Mouse (Mus musculus): ENCODE results near the gene Rnf180. TPM values are rescaled to one million over a fixed set of nuclear protein-coding genes. Genes with fewer than 3 reads are reported as not detected.

The Rnf180 gene
- total and polyA plus RNA-seq, 3 experiments, result 0.23 to 0.84 TPM; not detected in 1

GRCm38 (mm10) chr13:105203851-105204250, 90.8 kb downstream of the Rnf180 start:
- Histone ChIP-seq H3K27ac (ENCODE audit: control insufficient read depth, low read depth, low read length) (no peak overlapping the region), H3K79me2 (ENCODE audit: control insufficient read depth, insufficient read depth, low read length, poor library complexity) (no peaks in the 10 kb centered on the region), H3K36me3 (ENCODE audit: control insufficient read depth in 1 of 2, insufficient read depth in 2 of 2, low read length in 2 of 2) (no peaks in the 10 kb centered on the region), H3K9me3 (replicated peaks; ENCODE audit: insufficient read depth, low read length) (no peaks in the 10 kb centered on the region), H3K4me1 (ENCODE audit: control insufficient read depth in 1 of 2, insufficient read depth in 2 of 2, low read length in 2 of 2) (no peaks in the 10 kb centered on the region), H3K27me3 (ENCODE audit: control insufficient read depth in 1 of 2, insufficient read depth in 2 of 2, low read length in 2 of 2) (no peaks in the 10 kb centered on the region), H3K9ac (ENCODE audit: control insufficient read depth, low read depth, low read length, poor library complexity, severe bottlenecking) (no peak overlapping the region), H3K4me3 (ENCODE audit: control insufficient read depth in 1 of 2, insufficient read depth in 1 of 2, low read depth in 2 of 2, low read length in 2 of 2) (no peak overlapping the region)
- no peak for TF ChIP-seq MYC (IDR thresholded peaks at IDR 0.05; ENCODE audit: low read depth, low read length)
- no peak for TF ChIP-seq TAL1 (IDR thresholded peaks at IDR 0.05; ENCODE audit: low read length)
- TF ChIP-seq SIN3A (IDR thresholded peaks at IDR 0.05; ENCODE audit: low read length), result no peak
- TF ChIP-seq HCFC1 (IDR thresholded peaks at IDR 0.05; ENCODE audit: low read depth, low read length), result no peak
- TF ChIP-seq GABPA (IDR thresholded peaks at IDR 0.05; ENCODE audit: low read depth, low read length), result no peak
- no peak for TF ChIP-seq POLR2AphosphoS2 (IDR thresholded peaks at IDR 0.05; ENCODE audit: low read length)
- TF ChIP-seq RAD21 (IDR thresholded peaks at IDR 0.05; ENCODE audit: low read depth, low read length), result no peak
- TF ChIP-seq RCOR1 (IDR thresholded peaks at IDR 0.05; ENCODE audit: low read depth, low read length), result no peak
- no peak for TF ChIP-seq BHLHE40 (IDR thresholded peaks at IDR 0.05; ENCODE audit: borderline replicate concordance, low read depth, low read length)
- no peak for TF ChIP-seq MAFK (IDR thresholded peaks at IDR 0.05; ENCODE audit: borderline replicate concordance, low read depth, low read length)
- no peak for TF ChIP-seq SMC3 (IDR thresholded peaks at IDR 0.05; ENCODE audit: low read depth, low read length)
- no peak for TF ChIP-seq CTCF (IDR thresholded peaks at IDR 0.05 in 2 of 3, conservative IDR thresholded peaks at IDR 0.05 in 1 of 3; ENCODE audit: control insufficient read depth in 1 of 3, insufficient read depth in 1 of 3, low read depth in 2 of 3, low read length in 3 of 3, poor library complexity in 1 of 3, severe bottlenecking in 1 of 3)
- no peak for TF ChIP-seq ETS1 (IDR thresholded peaks at IDR 0.05; ENCODE audit: low read depth, low read length)
- no peak for TF ChIP-seq POLR2AphosphoS5 (IDR thresholded peaks at IDR 0.05; ENCODE audit: borderline replicate concordance, low read depth, low read length)
- TF ChIP-seq MAX (IDR thresholded peaks at IDR 0.05; ENCODE audit: low read length), result no peak
- TF ChIP-seq CHD2 (IDR thresholded peaks at IDR 0.05; ENCODE audit: low read length), result no peak
- TF ChIP-seq CHD1 (IDR thresholded peaks at IDR 0.05; ENCODE audit: low read depth, low read length), result no peak
- TF ChIP-seq UBTF (IDR thresholded peaks at IDR 0.05; ENCODE audit: borderline replicate concordance, insufficient read depth, low read depth, low read length), result no peak
- no peak for DNase-seq (ENCODE audit: low read depth, low spot score)

GRCm38 (mm10) chr13:105198658-105199057, 96.0 kb downstream of the Rnf180 start:
- no peak overlapping the region for H3K4me3 ChIP-seq (ENCODE audit: control insufficient read depth in 1 of 2, insufficient read depth in 1 of 2, low read depth in 2 of 2, low read length in 2 of 2)
- H3K27ac ChIP-seq (ENCODE audit: control insufficient read depth, low read depth, low read length), result no peak overlapping the region
- no peaks in the 10 kb centered on the region for H3K9me3 ChIP-seq (replicated peaks; ENCODE audit: insufficient read depth, low read length)
- DNase-seq (ENCODE audit: low read depth, low spot score), result no peak
- no peak overlapping the region for H3K9ac ChIP-seq (ENCODE audit: control insufficient read depth, low read depth, low read length, poor library complexity, severe bottlenecking)
- no peak for TF ChIP-seq POLR2A (IDR thresholded peaks at IDR 0.05; ENCODE audit: control insufficient read depth in 1 of 2, insufficient read depth in 1 of 2, low read depth in 1 of 2, low read length in 2 of 2, poor library complexity in 1 of 2)
- no peak for TF ChIP-seq RAD21 (IDR thresholded peaks at IDR 0.05; ENCODE audit: low read depth, low read length)
- TF ChIP-seq SMC3 (IDR thresholded peaks at IDR 0.05; ENCODE audit: low read depth, low read length), result no peak
- TF ChIP-seq MAZ (IDR thresholded peaks at IDR 0.05; ENCODE audit: low read depth, low read length), result no peak
- TF ChIP-seq MXI1 (IDR thresholded peaks at IDR 0.05; ENCODE audit: low read depth, low read length), result no peak
- TF ChIP-seq MYB (IDR thresholded peaks at IDR 0.05; ENCODE audit: low read depth, low read length), result no peak
- no peak for TF ChIP-seq MAFK (IDR thresholded peaks at IDR 0.05; ENCODE audit: borderline replicate concordance, low read depth, low read length)
- TF ChIP-seq BHLHE40 (IDR thresholded peaks at IDR 0.05; ENCODE audit: borderline replicate concordance, low read depth, low read length), result no peak
- TF ChIP-seq GABPA (IDR thresholded peaks at IDR 0.05; ENCODE audit: low read depth, low read length), result no peak
- TF ChIP-seq HCFC1 (IDR thresholded peaks at IDR 0.05; ENCODE audit: low read depth, low read length), result no peak
- TF ChIP-seq ZMIZ1 (IDR thresholded peaks at IDR 0.05; ENCODE audit: low read depth, low read length), result no peak
- no peak for TF ChIP-seq MYC (IDR thresholded peaks at IDR 0.05; ENCODE audit: low read depth, low read length)
- no peak for TF ChIP-seq CTCF (IDR thresholded peaks at IDR 0.05 in 2 of 3, conservative IDR thresholded peaks at IDR 0.05 in 1 of 3; ENCODE audit: control insufficient read depth in 1 of 3, insufficient read depth in 1 of 3, low read depth in 2 of 3, low read length in 3 of 3, poor library complexity in 1 of 3, severe bottlenecking in 1 of 3)
- no peak for TF ChIP-seq ZKSCAN1 (IDR thresholded peaks at IDR 0.05; ENCODE audit: low read depth, low read length)
- no peak for TF ChIP-seq GATA1 (IDR thresholded peaks at IDR 0.05; ENCODE audit: low read depth, low read length)
- TF ChIP-seq MEF2A (IDR thresholded peaks at IDR 0.05; ENCODE audit: extremely low read depth, insufficient replicate concordance, low read depth, low read length, poor library complexity, severe bottlenecking), result no peak
- TF ChIP-seq JUND (IDR thresholded peaks at IDR 0.05; ENCODE audit: low read depth, low read length), result no peak
- TF ChIP-seq ELF1 (IDR thresholded peaks at IDR 0.05; ENCODE audit: low read depth, low read length), result no peak
- TF ChIP-seq TAL1 (IDR thresholded peaks at IDR 0.05; ENCODE audit: low read length), result no peak
- H3K4me1 ChIP-seq (ENCODE audit: control insufficient read depth in 1 of 2, insufficient read depth in 2 of 2, low read length in 2 of 2), result no peaks in the 10 kb centered on the region
- H3K36me3 ChIP-seq (ENCODE audit: control insufficient read depth in 1 of 2, insufficient read depth in 2 of 2, low read length in 2 of 2), result no peaks in the 10 kb centered on the region
- no peaks in the 10 kb centered on the region for H3K27me3 ChIP-seq (ENCODE audit: control insufficient read depth in 1 of 2, insufficient read depth in 2 of 2, low read length in 2 of 2)
- no peaks in the 10 kb centered on the region for H3K79me2 ChIP-seq (ENCODE audit: control insufficient read depth, insufficient read depth, low read length, poor library complexity)

All from MEL (cell line).